In genomic region chr13:28839084-28839483, GRCm38 (mm10) we compare ENCODE assay signal across 11 mouse cellular contexts.
DNase-seq lines count a peak whose midpoint lies in the region; ATAC-seq and TF ChIP-seq lines count a peak whose summit lies in the region.
"Had no signal": no experiment of that assay in that cellular context is flagged by ENCODE, and none has a peak within 500 bp of the region (broad histone marks: within the 10 kb centered on the region; RNA-seq: fewer than 3 reads in every experiment).

No protein-coding gene starts in this region.

- TF ChIP-seq POLR2A in lung, adult 2 months (IDR thresholded peaks at IDR 0.05; ENCODE audit: borderline replicate concordance, extremely low read depth, low read depth, low read length) = no peak

- 21% methylated on average over 6 of the region's 6 CpGs for WGBS in lung, embryonic 14.5 days
- WGBS in lung, adult 2 months = 47% methylated on average over 6 of the region's 6 CpGs
- WGBS in hindbrain, embryonic 13.5 days = 36% methylated on average over 6 of the region's 6 CpGs
- 17% methylated on average over 6 of the region's 6 CpGs for WGBS in neural tube, embryonic 14.5 days

- H3K9me3 ChIP-seq in lung, embryonic 14.5 days (ENCODE audit: low read depth, low read length) = no peaks in the 10 kb centered on the region
- no peaks in the 10 kb centered on the region for H3K9me3 ChIP-seq in hindbrain, embryonic 13.5 days
- H3K9me3 ChIP-seq in neural tube, embryonic 14.5 days (ENCODE audit: control insufficient read depth, low read length) = no peaks in the 10 kb centered on the region

- peaks cover 5% of the 10 kb centered on the region for H3K4me1 ChIP-seq in lung, embryonic 14.5 days (ENCODE audit: insufficient read depth)
- no peaks in the 10 kb centered on the region; the same call in 1 of the 2 replicates for H3K4me1 ChIP-seq in lung, adult 2 months (ENCODE audit: control insufficient read depth, insufficient read depth, low read length)
- H3K4me1 ChIP-seq in hindbrain, embryonic 13.5 days (replicated peaks) = peaks cover 29% of the 10 kb centered on the region
- peaks cover 13% of the 10 kb centered on the region; the same call in 1 of the 2 replicates for H3K4me1 ChIP-seq in neural tube, embryonic 14.5 days (ENCODE audit: control insufficient read depth, insufficient read depth, low read length)

- H3K4me2 ChIP-seq in lung, embryonic 14.5 days = 0 out of 2 replicates have a peak overlapping the region, but pooled peaks have one; percentile 10
- peak overlapping the region; percentile 21; the same call in 1 of the 2 replicates for H3K4me2 ChIP-seq in hindbrain, embryonic 13.5 days
- H3K4me2 ChIP-seq in neural tube, embryonic 14.5 days (ENCODE audit: low read depth, low read length) = no peak overlapping the region

- H3K4me3 ChIP-seq in lung, embryonic 14.5 days (ENCODE audit: low read depth, low read length) = no peak overlapping the region
- H3K4me3 ChIP-seq in lung, adult 2 months (replicated peaks; ENCODE audit: extremely low read depth, low read depth, low read length) = no peak overlapping the region
- no peak overlapping the region for H3K4me3 ChIP-seq in hindbrain, embryonic 13.5 days
- H3K4me3 ChIP-seq in neural tube, embryonic 14.5 days (ENCODE audit: low read depth, low read length) = no peak overlapping the region
- H3K4me3 ChIP-seq: heart, adult 2 months had no signal

- peak overlapping the region; percentile 30; the same call in 1 of the 2 replicates for H3K27ac ChIP-seq in lung, embryonic 14.5 days (ENCODE audit: low read depth)
- peak overlapping the region; percentile 70 for H3K27ac ChIP-seq in hindbrain, embryonic 13.5 days
- peak overlapping the region; percentile 24; the same call in 1 of the 2 replicates for H3K27ac ChIP-seq in neural tube, embryonic 14.5 days (ENCODE audit: low read depth, low read length)
- H3K27ac ChIP-seq: heart, adult 2 months had no signal

- no peak for ATAC-seq in cerebellum, adult (ENCODE audit: insufficient number of reproducible peaks, low FRiP score, low TSS enrichment)
- ATAC-seq in lung, embryonic 14.5 days (ENCODE audit: insufficient read depth) = no peak
- ATAC-seq in hindbrain, embryonic 13.5 days (ENCODE audit: low FRiP score) = peak; percentile 47; the same call in 1 of the 2 replicates
- ATAC-seq in neural tube, embryonic 14.5 days (ENCODE audit: low read depth) = no peak
- ATAC-seq: intestine, embryonic 16.5 days had no signal

- TF ChIP-seq CTCF in lung, embryonic 14.5 days (IDR thresholded peaks at IDR 0.05; ENCODE audit: low read depth) = no peak
- no peak for TF ChIP-seq CTCF in lung, adult 2 months (IDR thresholded peaks at IDR 0.05; ENCODE audit: insufficient read depth, low read length)

- H3K27me3 ChIP-seq in lung, embryonic 14.5 days (ENCODE audit: insufficient read depth, low read length) = no peaks in the 10 kb centered on the region
- no peaks in the 10 kb centered on the region for H3K27me3 ChIP-seq in hindbrain, embryonic 13.5 days
- H3K27me3 ChIP-seq in neural tube, embryonic 14.5 days (ENCODE audit: control insufficient read depth, insufficient read depth, low read length) = no peaks in the 10 kb centered on the region

- DNase-seq in cerebellum, postnatal 14 days = peak; percentile 32 to 40
- DNase-seq in lung, embryonic 14.5 days = no peak
- DNase-seq in lung, adult 2 months = no peak
- no peak for DNase-seq in layer of hippocampus, adult 9-10 months (ENCODE audit: low spot score)
- DNase-seq in cerebellum, adult 9-11 months = no peak
- DNase-seq: B cell, adult 2 months; heart, adult 2 months had no signal

- no peaks in the 10 kb centered on the region for H3K36me3 ChIP-seq in lung, embryonic 14.5 days (ENCODE audit: insufficient read depth)
- no peaks in the 10 kb centered on the region for H3K36me3 ChIP-seq in hindbrain, embryonic 13.5 days
- H3K36me3 ChIP-seq in neural tube, embryonic 14.5 days (ENCODE audit: control insufficient read depth, insufficient read depth, low read length) = no peaks in the 10 kb centered on the region

- H3K9ac ChIP-seq in lung, embryonic 14.5 days = no peak overlapping the region
- no peak overlapping the region for H3K9ac ChIP-seq in hindbrain, embryonic 13.5 days
- H3K9ac ChIP-seq in neural tube, embryonic 14.5 days (replicated peaks; ENCODE audit: low read depth, low read length) = no peak overlapping the region

Comparison
In these comparisons a context has a peak if more than half of its experiments do, and no peak if none do; other contexts are left out.
1. DNase-seq: peak in cerebellum, postnatal 14 days (2 of 2); none in lung, embryonic 14.5 days (single experiment), lung, adult 2 months (single experiment), layer of hippocampus, adult 9-10 months (single experiment) and cerebellum, adult 9-11 months (single experiment).
2. Peak in every context shown above with its lines, with median percentiles within 50 percentile points of each other: H3K27ac ChIP-seq.